Mouse (Mus musculus) hindbrain, embryonic 10.5 days (tissue): ENCODE results near the gene Lyl1. TPM values are rescaled to one million over a fixed set of nuclear protein-coding genes. Genes with fewer than 3 reads are reported as not detected.

Experiments used
- DNase-seq: peaks from one replicate; pipeline ENCODE4 v3.0.0-alpha.2; 2017; ENCODE audit warnings: low spot score
- H3K27ac ChIP-seq: fragments of 300-500 bp; sonication (generic); 2 replicates; pipeline ENCODE4 v1.5.1; 2016; ENCODE audit warnings: mild to moderate bottlenecking, moderate library complexity
- H3K27me3 ChIP-seq: fragments of 300-500 bp; sonication (generic); 2 replicates; pipeline ENCODE4 v1.6.1; 2016; ENCODE audit warnings: mild to moderate bottlenecking; ENCODE audit not compliant: poor library complexity, insufficient read depth, severe bottlenecking
- H3K36me3 ChIP-seq: fragments of 300-500 bp; sonication (generic); 2 replicates; pipeline ENCODE4 v1.6.1; 2016; ENCODE audit warnings: mild to moderate bottlenecking, moderate library complexity
- H3K4me1 ChIP-seq: fragments of 300-500 bp; sonication (generic); replicated peaks from 2 replicates; pipeline ENCODE4 v1.6.1; 2016; ENCODE audit warnings: mild to moderate bottlenecking
- H3K4me3 ChIP-seq: fragments of 300-500 bp; sonication (generic); 2 replicates; pipeline ENCODE4 v1.5.1; 2016; ENCODE audit warnings: mild to moderate bottlenecking, moderate library complexity
- H3K9me3 ChIP-seq: fragments of 300-500 bp; sonication (generic); 2 replicates; pipeline ENCODE4 v1.6.1; 2016; ENCODE audit warnings: mild to moderate bottlenecking, moderate library complexity
- WGBS: fragments of 180-500 bp; shearing (Covaris S2); methylation state at CpG from one replicate; pipeline ENCODE4 v1.1.7; 2016; 5-methylcytosine and 5-hydroxymethylcytosine counted together
- polyA plus RNA-seq: library from polyadenylated mRNA; unstranded; fragments of >200 nt; fragmentation: Nextera tagmentation; extraction: Ambion mirVana; gene quantifications from 2 replicates; pipeline ENCODE4 v1.2.1, GENCODE M21; 2016

Lyl1 gene
- polyA plus RNA-seq, result 5.6 and 6.5 TPM in 2 replicates

DNA sequence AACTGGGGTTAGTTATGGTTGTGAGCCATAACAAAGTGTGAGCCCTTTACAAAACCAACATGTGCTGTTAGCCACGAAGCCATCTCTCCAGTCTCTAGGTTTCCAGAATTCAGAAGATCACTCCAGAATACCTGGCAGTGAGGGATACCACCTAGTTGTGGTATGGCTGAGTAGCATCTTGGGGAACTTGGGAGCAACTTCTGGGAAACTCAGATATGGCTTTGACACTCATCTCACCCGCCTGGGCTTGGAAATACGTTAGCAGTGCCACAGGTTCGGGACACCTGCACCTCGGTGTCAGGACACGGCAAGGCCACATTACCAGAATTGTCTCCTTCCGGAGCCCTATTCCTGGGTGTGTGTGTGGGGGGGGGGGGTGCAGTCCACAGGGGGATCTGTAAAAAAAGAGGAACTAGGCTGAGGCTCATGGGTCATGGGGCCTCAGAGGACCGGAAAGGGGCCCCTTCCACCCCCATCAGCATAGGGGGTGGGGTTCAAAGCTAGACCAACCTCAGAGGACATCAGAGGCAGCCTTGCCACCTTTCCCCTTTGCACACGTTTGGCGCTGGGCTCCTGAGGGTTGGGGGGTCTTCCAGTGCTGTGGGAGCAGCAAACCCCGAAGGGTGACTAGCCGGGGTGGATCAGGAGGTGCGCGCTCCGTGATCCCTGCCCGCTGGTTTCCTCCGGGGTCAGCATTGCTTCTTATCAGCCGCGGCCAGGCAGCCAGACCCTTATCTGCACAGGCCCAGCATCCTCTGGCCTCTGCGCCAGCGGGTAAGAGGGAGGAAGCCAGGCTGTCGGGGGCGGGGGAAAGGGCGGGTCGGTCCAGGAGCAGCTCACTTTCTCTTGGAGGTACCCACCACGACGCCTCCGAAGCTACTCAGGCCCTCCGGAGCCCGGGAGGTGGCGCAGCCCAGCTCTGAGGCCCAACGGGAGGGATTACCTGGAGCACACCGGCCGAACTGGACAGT lies at the start of gene Lyl1:
Gene Lyl1 (plus strand): TSS at position 517 of the 971 bp plus-strand sequence.
- no peak for DNase-seq
- H3K4me1 ChIP-seq, result peaks cover 35% of the 10 kb centered on the region
- peak within 1 kb of the TSS; percentile 66 for H3K27ac ChIP-seq
- H3K36me3 ChIP-seq, result peaks cover 41% of the 10 kb centered on the region
- peaks cover 69% of the 10 kb centered on the region for H3K27me3 ChIP-seq
- 12% methylated on average over 34 of the region's 34 CpGs for whole genome bisulfite sequencing
- H3K9me3 ChIP-seq, result no peaks in the 10 kb centered on the region
- H3K4me3 ChIP-seq, result peak within 1 kb of the TSS; percentile 48

DNA sequence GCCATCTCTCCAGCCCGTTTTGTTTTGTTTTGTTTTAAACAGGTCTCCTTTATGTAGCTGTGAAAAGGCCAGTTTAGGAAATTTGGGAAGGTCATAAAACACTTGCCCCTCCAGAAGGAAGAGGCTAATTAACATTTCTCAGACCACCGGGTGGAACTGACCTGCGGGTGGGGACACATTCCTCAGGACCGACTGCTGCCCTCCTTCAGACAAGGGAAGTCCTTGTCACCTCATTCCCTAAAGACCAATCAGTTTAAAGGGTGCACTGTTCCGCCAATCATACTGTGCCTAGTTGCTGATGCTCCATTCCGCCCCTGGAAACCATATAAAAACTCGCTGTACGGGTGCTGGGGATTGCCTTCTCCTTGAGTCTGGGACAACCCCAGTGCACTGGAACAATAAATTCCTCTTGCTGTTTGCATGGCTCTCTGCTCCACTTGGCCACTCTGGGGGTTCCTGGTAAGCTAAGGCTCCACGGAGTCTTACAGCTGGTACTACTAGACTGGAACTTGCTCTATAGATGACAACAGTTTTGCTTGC lies 48.1 kb upstream of the Lyl1 start:
- WGBS, result 66% methylated on average over 9 of the region's 9 CpGs
- DNase-seq, result no peak
- no peaks in the 10 kb centered on the region for H3K27me3 ChIP-seq
- peak overlapping the region; percentile 69 for H3K27ac ChIP-seq
- no peak overlapping the region for H3K4me3 ChIP-seq
- H3K4me1 ChIP-seq, result peaks cover 62% of the 10 kb centered on the region
- no peaks in the 10 kb centered on the region for H3K36me3 ChIP-seq
- no peaks in the 10 kb centered on the region for H3K9me3 ChIP-seq

DNA sequence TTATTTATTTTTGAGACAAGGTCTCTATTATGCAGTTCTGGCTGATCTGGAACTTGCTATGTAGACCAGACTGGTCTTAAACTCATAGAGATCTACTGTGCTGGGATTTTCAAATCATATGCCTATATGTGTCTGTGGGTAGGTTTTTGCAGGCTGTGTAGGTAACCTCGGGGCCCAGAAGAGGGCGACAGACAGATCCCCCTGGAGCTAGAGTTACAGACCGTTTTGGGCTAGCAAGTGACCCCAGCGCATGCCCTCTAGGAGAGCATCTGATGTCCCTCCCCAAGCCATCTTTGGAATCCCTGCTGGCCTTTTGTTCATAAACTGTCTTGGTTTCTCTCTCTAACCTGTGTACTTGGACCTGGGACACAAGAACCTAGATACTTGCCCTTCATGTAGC lies 46.7 kb upstream of the Lyl1 start:
- Histone ChIP-seq H3K4me3 (0 out of 2 replicates have a peak overlapping the region, but pooled peaks have one; percentile 55), H3K4me1 (peaks cover 73% of the 10 kb centered on the region), H3K36me3 (no peaks in the 10 kb centered on the region), H3K27ac (peak overlapping the region; percentile 93), H3K9me3 (no peaks in the 10 kb centered on the region), H3K27me3 (no peaks in the 10 kb centered on the region)
- WGBS, result 42% methylated on average over 4 of the region's 4 CpGs
- peak; percentile 32 for DNase-seq

DNA sequence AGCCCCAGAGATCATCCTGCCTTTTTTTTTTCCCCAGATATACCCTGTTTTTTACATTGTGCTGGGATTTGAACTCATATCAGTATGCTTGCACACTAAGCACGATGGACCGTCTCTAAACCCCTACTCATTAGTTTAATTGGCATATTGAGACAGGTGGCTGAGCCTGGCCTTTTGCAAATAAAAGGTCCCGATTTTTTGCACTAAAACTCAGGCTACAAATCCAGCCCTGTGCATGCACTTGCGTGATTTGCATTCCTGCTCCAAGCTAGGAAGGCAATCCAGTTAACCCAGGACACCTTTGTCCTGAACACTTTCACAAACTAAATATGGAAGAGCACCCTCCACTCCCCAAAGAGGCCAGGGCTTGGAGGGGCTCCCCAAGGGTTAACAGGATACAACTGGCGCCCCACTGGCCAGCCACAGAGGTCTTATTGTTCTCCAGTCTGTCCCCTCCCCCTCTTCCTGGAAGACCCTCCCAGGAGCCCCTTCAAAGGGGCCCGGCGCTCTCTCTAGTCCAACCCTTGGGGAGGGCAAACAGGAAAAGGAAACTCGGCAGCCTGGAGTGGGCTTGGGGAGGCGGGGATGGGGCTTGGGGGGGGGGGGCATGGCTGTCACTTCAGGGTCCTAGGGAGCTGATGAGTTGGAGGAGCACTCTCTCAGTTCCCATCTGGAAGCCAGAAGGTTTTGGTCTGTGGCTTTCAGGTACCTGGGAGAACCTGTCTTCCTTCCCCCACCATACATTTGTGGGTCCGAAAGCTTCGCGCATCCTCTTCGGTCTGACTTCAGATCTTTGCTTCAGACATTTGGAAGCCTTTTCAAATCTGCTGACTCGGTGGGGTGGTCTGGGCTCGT lies 45.7 kb upstream of the Lyl1 start:
- Histone ChIP-seq H3K27ac (peak overlapping the region; percentile 93), H3K27me3 (no peaks in the 10 kb centered on the region), H3K4me1 (peaks cover 73% of the 10 kb centered on the region), H3K4me3 (peak overlapping the region; percentile 55), H3K36me3 (no peaks in the 10 kb centered on the region), H3K9me3 (no peaks in the 10 kb centered on the region)
- 2% methylated on average over 15 of the region's 15 CpGs for WGBS
- peak; percentile 86 for DNase-seq

DNA sequence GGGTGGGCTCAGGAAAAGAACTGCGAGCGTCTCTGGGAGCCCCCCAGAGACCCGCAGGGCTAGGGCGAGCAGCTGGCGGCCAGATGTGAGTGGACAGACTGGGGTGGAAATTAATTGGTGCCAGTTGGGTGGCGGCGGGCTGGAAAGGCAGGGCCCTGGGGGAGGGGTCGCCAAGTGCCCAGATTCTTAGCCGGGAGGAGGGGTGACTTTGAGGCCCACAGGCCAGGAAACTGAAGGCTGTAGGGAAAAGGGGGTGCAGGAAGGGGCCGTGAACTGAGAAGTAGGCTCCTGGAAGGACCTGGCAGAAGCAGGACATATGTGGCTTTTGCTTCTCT lies 45.1 kb upstream of the Lyl1 start:
- Histone ChIP-seq H3K27me3 (no peaks in the 10 kb centered on the region), H3K9me3 (no peaks in the 10 kb centered on the region), H3K27ac (peak overlapping the region; percentile 93), H3K36me3 (no peaks in the 10 kb centered on the region), H3K4me1 (peaks cover 73% of the 10 kb centered on the region), H3K4me3 (peak overlapping the region; percentile 55)
- DNase-seq, result peak; percentile 85
- WGBS, result under 1% methylated on average over 10 of the region's 10 CpGs

DNA sequence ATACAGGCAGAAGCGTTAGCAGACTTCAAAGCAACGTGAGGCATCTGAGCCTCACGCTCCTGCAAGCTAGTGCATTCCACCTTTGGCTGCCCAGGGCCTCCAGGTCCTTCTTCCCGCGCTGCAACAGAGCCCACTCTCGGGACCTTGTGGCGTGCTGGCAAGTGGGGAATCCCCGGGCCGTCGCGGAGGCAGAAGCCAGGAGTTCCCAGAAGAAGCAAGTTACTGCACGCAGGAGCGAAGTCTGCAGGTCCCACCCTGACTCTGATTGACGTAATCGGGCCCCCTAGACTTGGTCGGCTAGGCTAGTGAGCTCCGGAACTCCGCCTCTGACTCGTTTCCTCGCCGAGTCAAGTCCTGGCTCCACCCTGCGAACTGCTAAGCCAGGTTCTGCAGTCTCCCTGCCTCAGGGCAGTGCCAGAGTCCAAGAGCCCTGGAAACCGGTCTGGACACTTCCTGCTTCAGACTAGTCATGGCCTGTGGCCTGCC lies 44.6 kb upstream of the Lyl1 start:
- WGBS, result 1% methylated on average over 23 of the region's 23 CpGs
- H3K4me1 ChIP-seq, result peaks cover 75% of the 10 kb centered on the region

DNA sequence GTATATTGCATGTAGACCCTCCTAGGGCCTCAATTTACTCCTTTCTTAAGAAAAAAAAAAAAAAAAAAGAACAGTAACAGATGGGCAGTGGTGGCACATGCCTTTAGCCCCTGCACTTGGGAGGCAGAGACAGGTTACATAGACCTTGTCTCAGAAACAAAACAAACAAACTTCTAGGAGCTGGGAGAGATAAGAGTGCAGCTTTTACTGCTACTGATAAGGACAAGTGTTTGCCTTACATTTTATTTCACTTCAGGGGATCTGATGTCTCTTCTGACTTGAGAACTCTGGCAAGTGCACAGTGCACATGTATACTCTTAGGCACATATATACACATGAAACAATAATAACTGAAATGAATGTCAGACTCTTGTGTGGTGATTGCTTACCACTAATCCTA lies 44.1 kb upstream of the Lyl1 start:
- Histone ChIP-seq H3K36me3 (no peaks in the 10 kb centered on the region), H3K4me1 (peaks cover 80% of the 10 kb centered on the region), H3K4me3 (peak overlapping the region; percentile 55), H3K9me3 (no peaks in the 10 kb centered on the region), H3K27me3 (no peaks in the 10 kb centered on the region), H3K27ac (peak overlapping the region; percentile 93)
- DNase-seq, result no peak

More for the DNA sequence above, 44.6 kb upstream of the Lyl1 start:
- Histone ChIP-seq H3K27ac (peak overlapping the region; percentile 93), H3K36me3 (no peaks in the 10 kb centered on the region), H3K4me3 (peak overlapping the region; percentile 55), H3K9me3 (no peaks in the 10 kb centered on the region), H3K27me3 (no peaks in the 10 kb centered on the region)
- DNase-seq, result peak; percentile 80

DNA sequence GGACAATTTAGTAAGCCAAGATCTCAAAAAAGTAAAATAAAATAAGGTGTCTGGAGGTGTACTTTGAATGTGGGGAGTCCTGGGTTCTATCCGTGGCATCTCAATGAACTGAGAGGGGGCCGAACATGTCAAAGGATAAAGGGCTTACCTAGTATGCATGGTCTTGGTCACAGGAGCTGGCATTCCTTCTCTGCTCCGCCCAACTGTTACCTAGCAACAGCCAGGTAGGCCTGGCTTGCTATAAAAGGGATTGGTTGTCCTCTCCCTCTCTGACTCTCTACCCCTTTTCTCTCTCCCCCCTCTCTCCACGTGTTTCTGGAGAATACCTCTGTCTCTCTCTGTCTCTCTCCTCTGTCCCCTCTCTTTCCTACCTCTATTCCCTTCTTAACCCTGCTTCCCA lies 43.6 kb upstream of the Lyl1 start:
- no peak for DNase-seq
- Histone ChIP-seq H3K4me3 (peak overlapping the region; percentile 13; the same call in 1 of the 2 replicates), H3K4me1 (peaks cover 83% of the 10 kb centered on the region), H3K27me3 (no peaks in the 10 kb centered on the region), H3K36me3 (no peaks in the 10 kb centered on the region), H3K27ac (peak overlapping the region; percentile 93), H3K9me3 (no peaks in the 10 kb centered on the region)
- WGBS, result 49% methylated on average over 4 of the region's 4 CpGs

DNA sequence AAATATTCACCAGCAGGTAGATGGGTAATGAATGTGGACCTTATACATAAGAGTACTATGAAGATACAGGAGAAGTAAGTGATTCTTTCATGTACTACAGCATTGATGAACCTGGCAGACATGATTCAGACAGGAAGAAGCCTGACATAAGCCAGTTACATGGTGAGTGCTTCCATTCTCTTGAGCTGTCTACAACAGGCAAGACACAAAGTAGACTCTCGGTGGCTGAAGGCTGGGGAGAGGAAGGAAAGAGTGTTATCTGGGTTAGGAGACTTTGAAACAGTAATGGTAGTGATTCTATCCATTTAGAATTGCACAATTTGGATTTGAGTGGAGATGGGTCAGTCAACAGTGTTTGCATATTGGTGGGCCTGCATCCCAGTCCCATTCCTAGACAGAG lies 42.3 kb upstream of the Lyl1 start:
- WGBS, result 77% methylated on average over 1 of the region's 1 CpGs
- Histone ChIP-seq H3K27me3 (no peaks in the 10 kb centered on the region), H3K4me3 (peak overlapping the region; percentile 97), H3K4me1 (peaks cover 87% of the 10 kb centered on the region), H3K9me3 (no peaks in the 10 kb centered on the region), H3K36me3 (no peaks in the 10 kb centered on the region), H3K27ac (peak overlapping the region; percentile 41)
- DNase-seq, result no peak

DNA sequence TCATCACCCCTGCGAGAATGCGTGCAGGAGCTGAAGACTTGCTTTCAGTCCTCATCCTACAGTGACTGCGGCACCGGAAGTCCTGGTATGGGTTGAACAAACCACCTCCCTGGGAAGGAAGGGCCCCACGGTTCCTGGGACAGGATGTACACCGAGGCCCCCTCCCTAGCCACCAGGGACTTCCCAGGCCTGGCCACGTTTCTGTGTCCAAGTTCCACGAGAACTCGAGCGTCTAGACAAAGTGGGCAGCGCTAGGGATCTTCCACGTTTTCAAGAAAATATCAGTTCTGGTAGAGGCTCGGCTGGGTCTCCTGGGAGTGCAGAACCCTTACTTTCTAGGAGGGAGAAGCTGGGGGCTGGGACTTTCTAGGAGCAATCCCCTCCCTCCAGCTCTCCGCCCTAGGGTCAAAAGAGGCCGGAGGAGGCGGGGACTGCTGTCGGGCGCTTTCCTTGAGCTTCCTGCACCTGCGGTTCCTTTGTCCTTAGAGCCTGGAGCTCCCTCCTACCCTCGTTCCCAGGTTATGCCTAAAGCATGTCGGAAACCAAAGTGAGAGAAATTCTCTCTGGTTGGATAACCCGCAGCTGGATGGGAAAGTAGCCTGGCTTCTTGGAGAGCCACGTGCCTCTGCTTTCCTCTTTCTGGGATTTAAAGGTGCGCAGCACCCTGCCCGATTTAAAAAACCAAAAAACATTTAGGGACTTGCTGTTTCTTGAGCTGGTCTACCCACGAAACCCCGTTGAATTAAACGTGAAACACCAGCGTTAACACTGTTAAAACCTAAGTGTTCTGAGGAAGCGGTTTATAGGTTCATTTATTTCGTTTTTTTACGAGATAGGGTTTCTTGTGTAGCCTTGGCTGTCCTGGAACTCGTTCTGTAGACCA lies 41.1 kb upstream of the Lyl1 start:
- peak; percentile 83 for DNase-seq
- Histone ChIP-seq H3K4me3 (peak overlapping the region; percentile 97), H3K4me1 (peaks cover 81% of the 10 kb centered on the region), H3K36me3 (no peaks in the 10 kb centered on the region), H3K27me3 (no peaks in the 10 kb centered on the region), H3K27ac (peak overlapping the region; percentile 95), H3K9me3 (no peaks in the 10 kb centered on the region)
- WGBS, result 1% methylated on average over 33 of the region's 33 CpGs

DNA sequence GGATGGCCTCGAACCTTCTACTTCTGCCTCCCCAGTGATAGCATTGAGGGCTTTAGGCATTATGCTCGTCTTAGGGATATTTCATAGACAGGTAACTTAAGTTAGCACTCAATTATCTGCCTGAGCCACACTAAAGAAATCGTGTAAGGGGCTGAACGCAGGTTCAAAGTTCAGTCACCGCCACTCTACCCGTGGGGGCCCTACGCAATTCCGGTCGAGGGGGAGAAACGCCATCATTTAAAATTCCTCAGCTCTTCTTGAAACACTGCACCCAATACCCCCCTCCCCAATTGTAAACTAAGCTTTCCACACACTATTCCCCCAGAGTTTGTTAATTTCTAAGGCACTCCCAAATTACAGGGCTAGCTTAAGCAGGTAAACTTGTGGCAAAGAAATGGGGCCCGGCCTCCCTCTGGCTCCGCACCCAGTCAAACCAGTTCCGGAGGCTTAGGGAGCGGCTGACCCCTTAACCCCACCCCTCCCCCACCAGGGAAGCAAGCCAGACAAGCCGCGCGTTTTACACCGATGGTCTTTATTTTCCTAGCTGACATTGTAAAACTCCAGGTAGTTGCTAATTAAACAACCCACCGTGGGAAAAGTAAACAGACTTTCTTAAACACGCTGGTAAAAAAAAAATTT lies 40.3 kb upstream of the Lyl1 start:
- Histone ChIP-seq H3K4me3 (peak overlapping the region; percentile 97), H3K27me3 (no peaks in the 10 kb centered on the region), H3K9me3 (no peaks in the 10 kb centered on the region), H3K27ac (peak overlapping the region; percentile 95), H3K4me1 (peaks cover 81% of the 10 kb centered on the region), H3K36me3 (no peaks in the 10 kb centered on the region)
- WGBS, result under 1% methylated on average over 20 of the region's 20 CpGs
- DNase-seq, result peak; percentile 71
